Mouse (Mus musculus): ENCODE data around the gene Prdm9. TPM values are rescaled to one million over a fixed set of nuclear protein-coding genes. Genes with fewer than 3 reads are reported as not detected.
A peak's percentile ranks its signal among the peaks of the same experiment; 100 is the strongest.

Prdm9 gene
- polyA plus RNA-seq, 1 experiment, result 2.9 TPM

- DNase-seq (ENCODE audit: extremely low spot score in 1 of 2, low spot score in 1 of 2), result no peak
Observed at GRCm38 (mm10) chr17:15528887-15529286, 35.3 kb downstream of the Prdm9 start.

- no peak for DNase-seq (ENCODE audit: extremely low spot score in 1 of 2, low spot score in 1 of 2)
Observed at GRCm38 (mm10) chr17:15527811-15528136, 36.4 kb downstream of the Prdm9 start.

- DNase-seq (ENCODE audit: extremely low spot score in 1 of 2, low spot score in 1 of 2), result peak; percentile 87 to 94
Observed at GRCm38 (mm10) chr17:15526986-15527810, 37.0 kb downstream of the Prdm9 start, which contains the start of gene Pdcd2. Gene Pdcd2, minus strand, starts transcription at chr17:15527301.

GRCm38 (mm10) chr17:15526304-15526703 is 37.9 kb downstream of the Prdm9 start:
- no peak for DNase-seq (ENCODE audit: extremely low spot score in 1 of 2, low spot score in 1 of 2)

GRCm38 (mm10) chr17:15518766-15519165 is 45.4 kb downstream of the Prdm9 start:
- DNase-seq (ENCODE audit: extremely low spot score in 1 of 2, low spot score in 1 of 2), result no peak

GRCm38 (mm10) chr17:15518186-15518585 is 46.0 kb downstream of the Prdm9 start:
- no peak for DNase-seq (ENCODE audit: extremely low spot score in 1 of 2, low spot score in 1 of 2)

GRCm38 (mm10) chr17:15517776-15518175 is 46.4 kb downstream of the Prdm9 start:
- DNase-seq (ENCODE audit: extremely low spot score in 1 of 2, low spot score in 1 of 2), result no peak

- no peak for DNase-seq (ENCODE audit: extremely low spot score in 1 of 2, low spot score in 1 of 2)
Observed at GRCm38 (mm10) chr17:15510694-15511093, 53.5 kb downstream of the Prdm9 start.

- DNase-seq (ENCODE audit: extremely low spot score in 1 of 2, low spot score in 1 of 2), result peak; percentile 97 to 99
Observed at GRCm38 (mm10) chr17:15499656-15500394, 64.3 kb downstream of the Prdm9 start, which contains the start of the genes Psmb1 and Tbp. Gene Psmb1, minus strand, starts transcription at chr17:15499751. Gene Tbp, plus strand, starts transcription at chr17:15499888.

GRCm38 (mm10) chr17:15498753-15499113 is 65.4 kb downstream of the Prdm9 start:
- no peak for DNase-seq (ENCODE audit: extremely low spot score in 1 of 2, low spot score in 1 of 2)

GRCm38 (mm10) chr17:15497882-15498752 is 66.0 kb downstream of the Prdm9 start:
- peak; percentile 88 to 96 for DNase-seq (ENCODE audit: extremely low spot score in 1 of 2, low spot score in 1 of 2)

Other genes starting within 250 kb of the Prdm9 start
- 13.9 and 14.7 TPM in 2 replicates for gene Dll1, start 187.5 kb downstream of the Prdm9 start, polyA plus RNA-seq (2012; rRNA removed)
- 31.3 and 31.4 TPM in 2 replicates for gene Fam120b, start 168.2 kb downstream of the Prdm9 start, polyA plus RNA-seq (2012; rRNA removed)
- 161 and 162 TPM in 2 replicates for gene Psmb1, start 64.6 kb downstream of the Prdm9 start, polyA plus RNA-seq (2012; rRNA removed)
- 49.3 and 49.5 TPM in 2 replicates for gene Tbp, start 64.5 kb downstream of the Prdm9 start, polyA plus RNA-seq (2012; rRNA removed)
- 17.1 and 20.4 TPM in 2 replicates for gene Pdcd2, start 37.1 kb downstream of the Prdm9 start, polyA plus RNA-seq (2012; rRNA removed)
- gene Chd1, start 140.6 kb upstream of the Prdm9 start, polyA plus RNA-seq (2012; rRNA removed), result 7.2 TPM in 2 replicates

All from frontal cortex, adult 2 months (tissue).